Mouse (Mus musculus) urinary bladder, postnatal 4 days (tissue): ENCODE data around the gene Gm44511.
"Not testable (repeated sequence)": the region's sequence is repeated elsewhere in the genome, so short reads cannot be mapped to it uniquely, and the experiment has no call there.

ENCODE experiments used
- DNase-seq, 2 experiments: peaks; one replicate each; pipeline ENCODE4 v3.0.0; 2021 to 2022; ENCODE audit warnings: low spot score in 2 of 2

Gene Gm44511

GRCm38 (mm10) chr6:128841327-128842089, 15.4 kb upstream of the Gm44511 start:
- DNase-seq = no peak

DNA sequence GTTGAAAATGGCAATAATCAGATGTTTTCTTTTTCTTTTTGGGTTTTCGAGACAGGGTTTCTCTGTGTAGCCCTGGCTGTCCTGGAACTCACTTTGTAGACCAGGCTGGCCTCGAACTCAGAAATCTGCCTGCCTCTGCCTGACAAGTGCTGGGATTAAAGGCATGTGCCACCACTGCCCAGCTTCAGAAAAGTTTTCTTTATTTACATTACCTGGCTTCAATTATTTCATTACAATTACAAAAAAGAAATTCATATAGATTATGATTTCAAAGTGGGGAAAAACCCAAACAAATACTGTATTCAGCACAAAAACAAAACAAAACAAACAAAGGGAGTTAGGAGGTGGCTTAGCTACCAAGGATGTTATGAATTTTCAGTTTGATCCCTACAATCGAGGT, 14.6 kb upstream of the Gm44511 start:
- DNase-seq = not testable (repeated sequence)

GRCm38 (mm10) chr6:128839921-128840320, 13.8 kb upstream of the Gm44511 start:
- DNase-seq = no peak

GRCm38 (mm10) chr6:128839266-128839771, 13.2 kb upstream of the Gm44511 start:
- DNase-seq = peak; percentile 76 to 86

DNA sequence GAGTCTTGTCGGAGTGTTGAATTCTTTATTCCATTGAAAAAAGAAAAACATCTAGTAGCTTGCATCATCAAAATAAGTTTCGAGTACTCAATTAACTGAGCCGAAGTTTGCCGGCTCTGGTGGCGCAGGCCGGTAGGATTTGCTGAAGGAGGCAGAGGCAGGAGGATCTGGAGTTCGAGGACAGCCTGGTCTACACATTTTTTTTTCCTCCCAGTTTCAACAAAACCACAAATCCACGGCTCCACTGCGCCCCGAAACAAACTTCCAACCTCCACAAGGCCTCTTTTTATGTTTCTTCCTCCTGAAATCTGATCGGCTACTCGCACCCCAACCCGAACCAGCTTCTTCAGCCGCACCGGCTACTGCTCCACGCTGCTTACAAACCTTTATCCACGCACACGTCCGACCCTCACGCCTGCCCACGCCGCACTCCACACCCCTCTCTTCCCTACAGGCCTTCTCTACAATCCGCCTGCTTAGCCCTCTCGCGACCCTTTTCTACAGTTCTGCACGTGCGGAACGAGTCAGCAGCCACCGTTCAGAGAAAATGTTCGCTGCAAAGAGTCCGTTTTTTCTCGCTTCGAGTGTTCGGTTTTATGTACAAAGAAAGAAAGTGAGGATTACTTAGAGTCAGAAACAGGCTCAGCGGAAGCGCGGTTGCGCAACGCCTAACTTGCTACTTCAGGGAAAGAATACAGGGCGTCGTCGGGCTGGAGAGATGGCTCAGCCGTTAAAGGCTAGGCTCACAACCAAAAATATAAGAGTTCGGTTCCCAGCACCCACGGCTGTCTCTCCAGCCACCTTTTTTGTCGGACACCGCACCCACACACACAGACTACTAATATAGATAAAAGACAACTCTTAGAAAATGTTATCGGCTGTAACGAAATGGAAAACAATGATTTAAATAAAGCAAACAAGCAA, 12.5 kb upstream of the Gm44511 start:
- DNase-seq = peak; percentile 84 to 91

DNA sequence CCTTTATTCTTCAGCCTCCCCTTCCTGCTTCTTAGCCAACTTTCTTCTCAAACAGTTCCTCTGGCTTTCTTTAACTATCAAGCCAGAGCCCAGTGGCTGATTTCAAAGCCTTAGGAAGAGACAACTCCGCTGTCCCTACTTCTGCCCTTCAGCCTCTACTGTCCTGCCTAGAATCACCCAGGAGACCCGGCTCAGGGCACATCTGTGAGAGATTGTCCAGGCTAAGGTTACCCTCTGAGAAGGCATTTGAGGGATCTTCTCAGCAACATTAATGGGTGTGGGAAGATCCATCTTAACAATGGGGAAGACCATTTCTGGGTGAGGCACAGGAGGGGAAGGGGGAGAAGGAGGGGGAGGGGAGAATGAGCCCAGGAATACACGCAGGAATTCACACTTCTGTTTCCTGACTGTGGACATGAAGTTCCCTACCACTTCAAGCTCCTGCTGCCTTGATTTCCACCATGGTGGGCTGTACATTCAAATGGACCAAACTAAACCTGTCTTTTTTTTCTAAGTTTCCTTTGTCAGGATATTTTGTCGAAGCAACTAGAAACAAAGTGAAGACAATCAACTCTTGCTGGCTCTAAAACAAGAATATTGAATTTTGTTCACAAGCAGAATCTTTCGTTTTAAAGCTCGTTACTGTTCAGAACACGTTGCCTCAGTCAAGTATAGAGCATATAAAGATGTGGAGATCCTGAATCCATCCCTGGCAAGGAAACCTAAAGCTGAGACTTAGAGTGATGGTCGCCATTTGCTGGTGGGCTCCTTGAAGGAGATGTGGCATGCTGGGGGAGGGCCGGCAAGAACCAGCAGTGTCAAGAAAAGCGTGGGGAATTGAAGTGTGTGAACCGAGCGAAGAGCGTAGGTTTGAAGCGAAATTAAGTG, 11.6 kb upstream of the Gm44511 start:
- DNase-seq = no peak

DNA sequence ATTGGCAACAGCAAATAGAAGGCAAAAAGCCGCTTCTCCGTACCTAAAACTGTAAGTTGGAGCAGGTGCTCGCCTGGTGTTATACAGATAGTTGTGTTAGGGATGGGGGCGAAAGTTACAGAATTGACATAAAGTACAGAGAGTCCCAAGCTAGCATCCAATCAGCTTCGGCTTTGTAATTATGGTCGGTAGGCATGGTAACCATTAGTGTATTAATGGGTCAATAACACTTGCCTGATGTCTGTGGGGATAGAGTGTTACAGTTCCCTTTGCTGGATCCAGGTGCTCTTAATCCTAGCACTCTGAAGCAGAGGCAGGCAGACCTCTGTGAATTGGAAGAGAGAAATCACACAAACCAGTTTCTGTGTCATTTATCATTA, 10.8 kb upstream of the Gm44511 start:
- DNase-seq = no peak

GRCm38 (mm10) chr6:128836191-128836954, 10.3 kb upstream of the Gm44511 start:
- DNase-seq = no peak

GRCm38 (mm10) chr6:128835571-128835970, 9.5 kb upstream of the Gm44511 start:
- DNase-seq = no peak

DNA sequence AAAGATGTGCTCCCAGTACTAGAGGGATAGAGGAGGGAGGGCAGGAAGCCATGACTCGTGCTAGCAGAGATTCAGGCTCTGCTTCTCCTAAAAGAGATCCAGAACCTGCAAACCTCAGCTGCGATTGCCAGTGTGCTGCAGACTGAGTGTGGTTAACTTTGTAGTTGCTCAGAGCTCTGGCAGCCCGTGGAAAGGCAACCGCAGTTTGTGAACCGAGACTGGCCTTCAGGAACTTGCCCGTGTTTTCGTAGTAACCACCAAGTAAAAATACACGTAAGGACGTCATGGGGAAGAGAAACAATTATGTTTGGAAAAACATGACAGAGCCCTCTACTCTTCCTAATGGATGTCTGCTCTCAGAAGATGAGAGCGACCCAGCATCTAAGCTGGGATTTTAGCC, 6.9 kb upstream of the Gm44511 start:
- DNase-seq = no peak

GRCm38 (mm10) chr6:128829837-128830236, 3.7 kb upstream of the Gm44511 start:
- DNase-seq = no peak

GRCm38 (mm10) chr6:128826781-128827180, 666 bp upstream of the Gm44511 start:
- no peak for DNase-seq

GRCm38 (mm10) chr6:128818083-128818802, 7.9 kb downstream of the Gm44511 start:
- DNase-seq = no peak

GRCm38 (mm10) chr6:128808532-128808931, 17.6 kb downstream of the Gm44511 start:
- DNase-seq = no peak

GRCm38 (mm10) chr6:128807021-128807420, 19.1 kb downstream of the Gm44511 start:
- no peak for DNase-seq

DNA sequence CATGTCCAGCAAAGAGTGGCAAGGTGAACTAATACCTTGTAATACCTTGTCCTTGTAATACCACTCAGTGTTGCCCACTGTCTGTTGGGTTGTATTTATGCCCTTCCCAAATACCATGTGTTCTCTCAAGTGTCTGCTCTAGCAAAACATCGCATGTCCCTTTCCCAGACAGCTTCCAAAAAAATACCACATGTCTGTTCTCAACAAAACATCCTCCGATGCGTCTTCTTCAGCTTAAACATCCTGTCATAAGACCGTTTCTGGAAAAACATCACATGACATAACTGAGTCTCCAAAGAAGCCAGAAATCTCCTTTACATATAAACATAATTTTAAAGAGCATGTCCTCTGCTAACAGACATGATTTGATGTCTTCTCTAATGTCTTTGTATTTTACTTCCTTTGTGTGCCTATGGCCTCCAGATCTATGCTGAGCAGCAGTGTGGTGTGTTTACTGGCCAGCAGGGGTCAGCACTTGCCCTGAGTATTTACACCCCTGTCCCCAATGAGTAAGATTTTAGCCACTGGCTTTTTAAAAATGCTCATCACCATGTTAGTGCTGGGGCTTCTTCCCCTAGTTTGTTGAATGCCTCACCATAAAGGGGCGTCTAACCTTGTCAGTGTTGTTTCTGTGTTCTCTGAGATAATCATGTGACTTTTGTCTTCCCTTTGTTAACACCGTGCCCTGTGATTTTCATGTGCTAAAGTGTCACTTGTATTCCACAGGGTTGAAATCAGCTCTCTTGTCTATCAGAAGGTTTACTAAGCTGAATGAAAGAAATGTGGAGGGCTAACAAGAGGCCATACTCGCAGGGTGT, 21.1 kb downstream of the Gm44511 start:
- peak in 1 of 2 experiments; percentile 67 for DNase-seq

- peak; percentile 89 to 96 for DNase-seq
These were observed 22.9 kb downstream of the Gm44511 start for GRCm38 (mm10) chr6:128802999-128803857.

DNA sequence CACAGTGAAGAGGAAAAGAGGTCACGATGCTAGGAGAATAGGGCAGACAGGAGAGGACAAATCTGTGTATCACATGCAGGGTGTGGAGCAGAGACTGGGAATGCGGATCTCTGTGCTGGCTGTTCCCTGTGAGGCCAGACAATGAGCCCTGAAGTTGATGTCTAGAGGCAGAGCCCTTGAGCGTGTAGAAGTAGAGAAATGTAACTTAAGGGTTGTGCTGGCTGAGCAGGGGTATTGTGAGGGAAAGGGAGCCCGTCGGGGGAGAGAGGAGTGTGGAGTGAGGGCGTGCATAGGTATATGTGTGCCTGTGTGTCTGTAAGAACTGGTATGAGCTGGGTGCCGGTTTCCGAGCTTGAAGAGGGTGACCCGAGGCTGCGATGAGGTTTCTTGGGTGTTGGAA, 23.6 kb downstream of the Gm44511 start:
- no peak for DNase-seq
